Mouse (Mus musculus): ENCODE results near the gene Moap1.

DNA sequence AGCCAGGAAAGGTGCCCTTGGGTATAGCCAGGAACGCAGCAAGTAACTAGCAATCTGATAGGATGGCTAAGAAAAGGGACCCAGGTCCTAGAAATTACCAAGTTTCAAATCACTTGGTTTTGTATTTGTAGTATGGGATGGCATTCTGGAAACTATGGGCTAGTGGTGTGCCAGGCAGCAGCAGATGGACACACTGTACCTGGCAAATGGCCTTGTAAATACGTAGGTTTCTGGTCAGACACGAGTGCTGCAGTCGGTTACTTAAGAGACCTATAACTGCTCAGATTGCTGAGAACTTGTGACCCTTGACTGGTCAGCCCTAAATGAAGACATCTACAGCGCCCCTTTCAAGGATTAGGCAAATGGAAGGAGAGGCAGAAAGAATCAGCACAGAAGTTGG lies 34.7 kb upstream of the Moap1 start:
- no peak for TF ChIP-seq POLR2A (IDR thresholded peaks at IDR 0.05; ENCODE audit: borderline replicate concordance, control insufficient read depth, low read depth, low read length)
- TF ChIP-seq CTCF (IDR thresholded peaks at IDR 0.05; ENCODE audit: control insufficient read depth, insufficient read depth, low read length) = no peak

Data from bone marrow, adult 2 months (tissue).